Mouse (Mus musculus) large intestine, adult 2 months (tissue): Measurements from ENCODE around the gene Kremen2. TPM values are rescaled to one million over a fixed set of nuclear protein-coding genes. Genes with fewer than 3 reads are reported as not detected.

ENCODE experiments used
- DNase-seq: peaks from one replicate; pipeline ENCODE4 v3.0.0-alpha.2; 2012; ENCODE audit warnings: low read depth, low spot score
- WGBS: fragments of 180-500 bp; shearing (Covaris S2); methylation state at CpG from one replicate; pipeline ENCODE4 v1.1.7; 2018; 5-methylcytosine and 5-hydroxymethylcytosine counted together
- polyA plus RNA-seq: library from polyadenylated mRNA; depleted of rRNA; stranded (reverse); fragments of >200 nt; gene quantifications from 2 replicates; pipeline ENCODE4 v1.2.3, GENCODE M21; 2012

The Kremen2 gene
- polyA plus RNA-seq, 1 experiment: 3.1 TPM

- 91% methylated on average over 11 of the region's 11 CpGs for WGBS
- no peak for DNase-seq
Measured at GRCm38 (mm10) chr17:23762976-23763375, 17.3 kb upstream of the Kremen2 start.

- no peak for DNase-seq
- WGBS: 96% methylated on average over 3 of the region's 3 CpGs
Measured at GRCm38 (mm10) chr17:23761155-23761554, 15.5 kb upstream of the Kremen2 start.

GRCm38 (mm10) chr17:23760231-23760630 lies 14.6 kb upstream of the Kremen2 start:
- 93% methylated on average over 9 of the region's 9 CpGs for whole genome bisulfite sequencing

GRCm38 (mm10) chr17:23758801-23759200 lies 13.2 kb upstream of the Kremen2 start:
- WGBS: 91% methylated on average over 8 of the region's 8 CpGs
- no peak for DNase-seq

More at GRCm38 (mm10) chr17:23760231-23760630, 14.6 kb upstream of the Kremen2 start:
- no peak for DNase-seq

GRCm38 (mm10) chr17:23757581-23757980 lies 11.9 kb upstream of the Kremen2 start:
- WGBS: 89% methylated on average over 9 of the region's 9 CpGs

GRCm38 (mm10) chr17:23755689-23756088 lies 10.1 kb upstream of the Kremen2 start:
- WGBS: 90% methylated on average over 13 of the region's 13 CpGs
- no peak for DNase-seq

More at GRCm38 (mm10) chr17:23757581-23757980, 11.9 kb upstream of the Kremen2 start:
- DNase-seq: no peak

GRCm38 (mm10) chr17:23749400-23750191 lies 4.0 kb upstream of the Kremen2 start:
- no peak for DNase-seq
- WGBS: 78% methylated on average over 11 of the region's 11 CpGs

GRCm38 (mm10) chr17:23748631-23749391 lies 3.2 kb upstream of the Kremen2 start:
- 8% methylated on average over 10 of the region's 10 CpGs for WGBS
- peak; percentile 96 for DNase-seq

- DNase-seq: no peak
- 16% methylated on average over 6 of the region's 6 CpGs for WGBS
Measured at GRCm38 (mm10) chr17:23748026-23748425, 2.4 kb upstream of the Kremen2 start.

GRCm38 (mm10) chr17:23747471-23747870 lies 1.8 kb upstream of the Kremen2 start:
- no peak for DNase-seq
- 79% methylated on average over 3 of the region's 3 CpGs for WGBS

GRCm38 (mm10) chr17:23746767-23747166 lies 1.1 kb upstream of the Kremen2 start:
- DNase-seq: no peak
- WGBS: 96% methylated on average over 3 of the region's 3 CpGs

GRCm38 (mm10) chr17:23746311-23746710 lies 678 bp upstream of the Kremen2 start:
- DNase-seq: no peak
- 63% methylated on average over 12 of the region's 12 CpGs for WGBS

GRCm38 (mm10) chr17:23744651-23745050 lies 982 bp downstream of the Kremen2 start:
- 54% methylated on average over 14 of the region's 14 CpGs for WGBS
- DNase-seq: no peak

GRCm38 (mm10) chr17:23744076-23744475 lies 1.6 kb downstream of the Kremen2 start:
- WGBS: 78% methylated on average over 8 of the region's 8 CpGs
- DNase-seq: no peak

- DNase-seq: no peak
- 65% methylated on average over 12 of the region's 12 CpGs for WGBS
Measured at GRCm38 (mm10) chr17:23742941-23743340, 2.7 kb downstream of the Kremen2 start.

GRCm38 (mm10) chr17:23742210-23742793 lies 3.3 kb downstream of the Kremen2 start:
- WGBS: 8% methylated on average over 44 of the region's 44 CpGs
- no peak for DNase-seq

GRCm38 (mm10) chr17:23741359-23742209 lies 4.0 kb downstream of the Kremen2 start:
- DNase-seq: no peak
- WGBS: 57% methylated on average over 38 of the region's 38 CpGs

GRCm38 (mm10) chr17:23740598-23741021 lies 5.0 kb downstream of the Kremen2 start, which contains the start of gene Paqr4:
TSS of gene Paqr4 (minus strand) at chr17:23740867.
- 2% methylated on average over 13 of the region's 13 CpGs for WGBS
- DNase-seq: peak; percentile 80

GRCm38 (mm10) chr17:23740136-23740584 lies 5.5 kb downstream of the Kremen2 start:
- no peak for DNase-seq
- WGBS: under 1% methylated on average over 46 of the region's 46 CpGs
